Mouse (Mus musculus) liver, adult (tissue): ENCODE measurements around the gene Efnb1.

Experiments used
- GATA4 ChIP-seq: IDR thresholded peaks from 2 replicates; pipeline ENCODE4 v1.6.1; 2014; ENCODE audit warnings: mild to moderate bottlenecking, low read length; ENCODE audit not compliant: insufficient replicate concordance

Efnb1 gene

DNA sequence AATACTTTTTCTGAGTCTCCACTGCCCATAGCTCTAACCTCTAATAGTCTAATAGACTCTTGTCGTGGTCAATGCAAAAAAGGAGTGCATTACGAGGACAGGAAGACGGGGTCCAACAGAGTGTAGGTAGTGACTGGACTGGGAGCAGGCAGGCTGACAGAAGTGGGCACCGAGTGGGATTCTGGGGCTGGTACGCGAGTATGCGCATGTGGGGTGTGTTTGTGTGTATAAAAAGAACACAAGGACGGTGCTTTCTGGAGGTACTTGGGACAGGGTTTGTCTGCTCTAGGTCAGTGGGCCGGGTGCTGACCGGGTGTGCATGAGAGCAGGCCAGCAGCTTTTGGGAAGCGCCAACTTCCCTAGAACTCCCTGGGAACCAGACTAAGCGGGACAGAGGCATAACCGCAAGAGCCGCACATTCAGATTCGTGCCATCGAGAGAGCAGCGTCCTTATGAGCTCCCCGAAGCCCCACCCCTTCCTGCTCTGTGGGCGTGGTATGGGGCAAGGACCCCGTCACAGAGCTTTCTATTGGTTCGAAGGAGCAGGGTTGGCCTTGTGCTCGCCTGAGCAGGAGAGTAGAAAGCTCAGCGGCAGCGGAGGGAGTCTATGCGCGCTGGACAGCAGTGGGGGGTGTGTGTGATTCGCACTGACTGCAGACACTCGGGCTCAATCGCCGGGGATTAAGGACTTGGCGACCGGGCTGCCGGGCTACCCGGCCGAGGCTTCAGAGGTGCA, at the start of gene Efnb1:
TSS of gene Efnb1 (plus strand) at position 608 of the 736 bp plus-strand sequence.
- TF ChIP-seq GATA4, result no peak; the same call in 1 of the 2 replicates

DNA sequence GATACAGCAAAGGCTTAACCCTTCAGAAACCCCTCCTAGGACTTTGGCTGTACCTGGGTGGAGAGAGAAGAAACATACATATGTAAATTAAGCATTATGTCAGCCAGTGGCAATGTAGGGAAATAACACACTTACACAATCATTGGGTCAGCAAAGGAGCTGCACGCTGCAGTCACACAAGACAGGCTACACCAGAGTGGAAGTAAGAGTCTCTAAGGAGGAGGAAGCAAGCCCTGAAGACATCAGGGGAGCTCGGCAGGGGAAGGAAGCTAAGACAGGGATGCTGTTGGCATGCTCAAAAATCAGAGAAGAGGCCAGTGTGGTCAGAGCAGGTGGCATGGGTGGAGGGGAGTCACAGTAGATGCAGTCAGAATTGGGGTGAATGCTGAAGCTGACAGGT, 43.2 kb upstream of the Efnb1 start:
- TF ChIP-seq GATA4, result no peak

- TF ChIP-seq GATA4, result no peak
Measured at GRCm38 (mm10) chrX:99119510-99119909, 16.4 kb upstream of the Efnb1 start.

DNA sequence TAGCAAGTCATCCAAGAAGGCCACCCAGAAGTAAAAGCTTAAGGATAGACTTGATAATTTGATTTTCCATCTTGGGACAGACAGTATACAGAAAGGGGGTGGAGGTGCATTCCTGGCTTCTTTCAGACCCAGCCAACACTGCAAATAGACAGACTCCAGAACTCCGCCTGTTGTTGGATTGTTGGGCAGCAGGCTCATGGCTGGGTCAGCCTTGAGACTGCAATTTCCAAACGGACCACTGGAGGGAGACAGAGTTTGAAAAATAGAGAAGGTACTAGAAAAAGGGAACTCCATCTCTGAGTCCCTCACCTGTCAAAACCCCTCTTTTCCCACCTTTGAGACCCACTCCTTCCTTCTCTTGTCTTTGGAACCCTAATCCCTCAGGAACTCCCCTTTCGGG, 5.9 kb upstream of the Efnb1 start:
- no peak for TF ChIP-seq GATA4

- no peak for TF ChIP-seq GATA4
Measured at GRCm38 (mm10) chrX:99132573-99132972, 3.4 kb upstream of the Efnb1 start.

DNA sequence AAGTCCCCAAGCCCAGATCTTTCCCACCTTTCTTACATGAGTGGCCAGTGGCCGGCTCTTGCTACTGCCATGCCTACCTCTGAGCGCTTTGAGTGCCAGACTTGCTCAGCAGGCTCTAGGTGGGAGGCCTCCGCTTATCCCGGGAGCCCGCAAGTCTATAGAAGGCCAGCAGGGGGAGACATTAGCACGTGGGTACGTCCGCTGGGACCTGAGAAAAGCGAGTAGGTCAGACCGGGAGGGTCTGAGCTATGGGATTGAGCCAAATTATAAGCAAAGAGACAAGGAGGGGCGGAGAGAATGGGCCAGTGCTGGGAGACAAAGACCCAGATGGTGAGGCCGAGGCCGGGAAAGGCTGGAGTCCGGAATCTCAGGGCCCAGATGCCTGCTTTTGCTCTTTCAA, 1.0 kb upstream of the Efnb1 start:
- TF ChIP-seq GATA4, result no peak

GRCm38 (mm10) chrX:99136431-99136966, 569 bp downstream of the Efnb1 start:
- TF ChIP-seq GATA4, result no peak

GRCm38 (mm10) chrX:99137143-99137870, 1.4 kb downstream of the Efnb1 start:
- TF ChIP-seq GATA4, result no peak

DNA sequence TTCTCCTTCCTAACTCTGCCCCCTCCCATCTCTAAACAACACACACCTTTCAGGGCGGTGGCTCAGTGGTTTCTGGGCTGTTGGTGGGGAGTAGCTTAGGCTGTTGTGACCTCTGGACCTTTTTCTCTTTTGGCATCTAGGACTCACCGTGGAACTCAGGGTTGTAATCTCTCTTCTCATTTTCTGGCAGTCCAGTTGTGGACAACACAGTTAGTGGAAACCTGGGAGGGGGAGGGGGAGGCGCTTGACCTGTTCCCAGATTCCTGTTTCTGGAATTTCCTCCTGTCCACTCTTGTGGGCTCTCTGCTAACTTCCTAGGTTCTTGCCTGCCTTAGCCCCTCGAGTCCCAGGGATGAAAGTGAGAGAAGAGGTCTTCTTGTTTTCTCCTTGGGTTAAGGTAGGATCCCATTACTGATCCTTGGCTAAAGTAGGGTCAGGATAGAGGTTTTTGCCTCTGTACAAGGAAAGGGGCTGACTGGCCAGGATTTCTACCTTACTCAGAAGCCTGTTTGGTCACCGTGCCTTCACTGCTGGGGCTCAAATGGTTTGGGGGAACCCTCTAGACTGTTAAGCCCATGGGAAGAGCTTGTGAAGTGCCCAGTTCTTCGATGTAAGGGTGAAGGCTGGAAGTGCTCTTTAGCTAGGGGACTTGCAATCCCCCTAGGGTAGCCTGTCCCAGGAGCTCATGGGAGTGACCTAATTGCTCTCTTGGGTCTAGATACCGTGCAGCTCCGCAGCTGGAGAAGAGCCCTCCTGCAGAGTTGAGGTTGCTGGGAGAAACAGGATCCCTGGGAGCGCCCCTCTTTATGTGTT, 2.2 kb downstream of the Efnb1 start:
- TF ChIP-seq GATA4, result no peak

- TF ChIP-seq GATA4, result no peak
Measured at GRCm38 (mm10) chrX:99141079-99141478, 5.1 kb downstream of the Efnb1 start.

DNA sequence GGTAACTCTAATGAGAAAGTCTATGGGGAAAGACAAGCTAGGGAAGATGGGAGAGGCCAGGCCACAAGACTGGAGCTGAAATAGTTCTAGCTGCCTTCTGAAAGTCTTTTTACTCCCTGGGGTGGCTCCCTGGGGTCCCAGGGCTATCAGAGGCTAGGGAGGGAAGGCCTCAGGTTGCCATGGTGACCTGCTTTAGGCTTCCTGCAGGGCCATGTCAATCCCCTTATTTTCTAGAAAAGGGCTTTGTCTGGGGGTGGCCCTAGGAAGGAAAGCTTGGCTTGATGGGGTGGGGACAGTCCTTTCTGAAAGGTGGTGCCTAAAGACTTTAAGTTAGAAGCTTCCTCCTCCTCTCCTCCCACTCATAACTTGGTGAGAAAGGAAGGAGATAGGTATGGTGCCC, 6.0 kb downstream of the Efnb1 start:
- TF ChIP-seq GATA4, result no peak

GRCm38 (mm10) chrX:99145561-99145960, 9.6 kb downstream of the Efnb1 start:
- no peak for TF ChIP-seq GATA4

DNA sequence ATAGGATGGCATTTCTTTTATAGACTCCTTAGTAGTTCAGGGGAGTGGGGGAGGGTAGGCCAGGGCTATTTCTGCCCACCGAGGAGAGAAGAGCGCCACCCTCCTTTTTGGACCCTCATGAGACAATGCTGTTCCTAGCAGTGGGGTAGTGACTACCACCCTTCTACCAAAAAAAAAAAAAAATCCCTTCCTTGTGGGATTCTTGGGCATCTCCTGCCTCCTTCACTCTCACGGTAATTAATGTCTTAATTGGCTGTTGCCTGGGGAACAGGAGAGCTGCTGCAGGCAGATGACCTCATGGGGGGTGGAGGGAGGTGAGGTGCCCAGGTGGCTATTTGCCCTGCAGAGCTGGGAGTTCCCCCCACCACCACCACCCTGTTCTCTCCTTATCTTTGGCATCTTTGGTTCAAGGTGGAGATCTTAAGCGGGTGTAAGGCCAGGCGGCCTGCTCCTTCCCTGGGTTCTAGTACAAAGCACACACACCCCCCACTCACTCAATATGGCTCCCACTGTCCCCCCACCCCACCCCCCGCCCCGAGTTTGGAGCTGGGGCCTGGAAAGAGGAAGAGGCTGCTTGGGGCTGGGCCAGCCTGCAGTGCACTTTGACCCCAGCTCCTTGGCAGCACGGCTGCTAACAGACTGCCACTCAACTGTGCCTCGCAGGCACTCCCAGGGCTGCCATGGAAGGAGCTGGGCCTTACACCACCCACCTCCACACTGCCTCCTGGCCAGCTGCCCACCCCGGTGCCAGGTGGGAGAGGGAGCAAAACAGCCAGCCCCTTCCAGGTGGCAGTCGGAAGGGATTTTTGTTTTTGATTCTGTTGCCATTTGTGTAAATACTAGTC, 12.4 kb downstream of the Efnb1 start:
- TF ChIP-seq GATA4, result no peak

DNA sequence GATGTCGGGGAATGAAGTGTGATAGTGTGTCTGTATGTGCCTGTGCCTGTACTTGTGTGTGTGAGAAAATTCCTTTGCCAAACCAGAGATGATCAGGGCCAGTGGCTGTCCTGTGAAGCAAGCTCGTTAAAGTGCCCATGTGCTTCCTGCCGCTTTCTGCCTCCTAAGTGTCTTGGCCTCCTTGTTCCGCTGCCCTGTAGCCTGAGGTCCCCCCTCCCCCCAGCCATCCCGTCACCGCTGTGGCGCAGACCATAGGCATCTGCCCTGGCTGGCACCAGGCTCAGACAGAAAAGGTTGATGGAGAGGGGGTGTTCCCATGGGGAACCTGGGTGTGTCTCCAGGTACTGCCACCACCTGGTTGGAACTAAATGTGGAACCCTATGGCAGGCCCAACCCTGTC, 13.1 kb downstream of the Efnb1 start:
- no peak for TF ChIP-seq GATA4

GRCm38 (mm10) chrX:99149900-99150299, 14.0 kb downstream of the Efnb1 start:
- TF ChIP-seq GATA4, result no peak
